Mouse (Mus musculus): ENCODE measurements around the gene Syne3.

The Syne3 gene

DNA sequence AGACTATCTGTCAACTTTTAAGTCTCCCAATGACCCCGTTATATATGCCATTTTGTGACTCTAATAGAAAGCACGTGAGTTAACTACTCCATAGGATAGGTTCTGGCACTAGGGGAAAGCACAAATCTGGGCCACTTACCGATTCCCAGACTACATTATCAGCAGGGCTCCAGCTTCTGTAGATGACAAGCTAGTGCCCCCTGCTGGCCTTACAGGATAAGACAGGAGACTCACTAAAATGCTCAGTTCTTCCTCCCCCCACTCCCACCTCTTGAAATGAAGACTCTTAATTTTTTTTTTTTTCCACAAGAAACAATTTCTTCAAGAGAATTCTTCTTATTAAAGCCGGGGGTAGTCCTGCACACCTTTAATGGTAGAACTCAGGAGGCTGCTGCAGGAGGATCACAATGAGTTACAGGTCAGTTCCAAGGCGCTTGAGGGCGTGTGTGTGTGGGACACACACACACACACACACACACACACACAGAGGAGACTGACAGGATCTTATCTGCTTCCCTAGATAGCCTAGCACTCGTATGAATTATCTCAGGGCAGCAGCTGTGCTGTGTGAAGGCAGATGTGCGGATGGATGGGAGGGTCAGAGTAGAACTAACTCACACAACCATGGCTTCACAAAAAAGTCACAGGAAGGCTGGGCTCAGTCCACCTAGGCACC is 15.8 kb upstream of the Syne3 start:
- DNase-seq = peak; percentile 83 to 86

DNA sequence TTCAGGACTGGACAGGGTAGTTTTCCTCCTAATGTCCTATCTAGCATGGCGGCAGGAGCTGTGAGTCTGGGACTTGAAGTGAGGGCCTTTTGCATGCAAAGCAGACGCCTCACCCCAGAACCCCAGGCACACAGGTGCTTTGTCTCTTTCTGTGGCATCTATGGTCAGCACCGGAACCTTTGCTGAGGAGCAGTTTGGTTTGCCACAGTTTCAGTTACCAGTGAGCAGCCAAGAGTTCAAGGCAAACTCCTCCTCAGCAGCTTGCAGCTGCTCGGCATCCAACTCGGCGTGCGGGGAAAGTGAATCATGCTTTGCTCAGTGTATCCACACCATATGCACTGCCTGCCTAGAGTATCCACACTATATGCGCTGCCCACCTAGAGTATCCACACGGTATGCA is 13.2 kb upstream of the Syne3 start:
- no peak for DNase-seq

DNA sequence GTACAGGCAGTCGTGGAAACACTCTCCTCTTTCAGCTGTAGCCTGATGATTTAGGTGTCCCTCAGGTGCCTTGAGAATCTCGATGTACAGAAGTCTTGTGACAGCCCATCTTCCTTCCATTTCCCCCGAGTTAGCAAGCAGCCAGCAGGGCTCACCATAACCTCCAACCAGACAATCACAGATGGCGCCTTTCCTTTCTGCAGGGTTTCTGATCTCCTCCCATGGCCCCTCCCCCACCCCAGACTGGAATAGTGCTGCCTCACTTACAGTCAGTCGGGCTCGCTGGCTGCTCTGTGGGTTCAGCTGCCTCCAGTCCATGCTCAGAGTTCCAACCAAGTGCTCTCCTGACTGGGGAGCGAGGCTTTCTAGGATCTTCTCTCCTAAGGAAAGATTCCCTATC is 12.5 kb upstream of the Syne3 start:
- peak; percentile 54 to 64 for DNase-seq

DNA sequence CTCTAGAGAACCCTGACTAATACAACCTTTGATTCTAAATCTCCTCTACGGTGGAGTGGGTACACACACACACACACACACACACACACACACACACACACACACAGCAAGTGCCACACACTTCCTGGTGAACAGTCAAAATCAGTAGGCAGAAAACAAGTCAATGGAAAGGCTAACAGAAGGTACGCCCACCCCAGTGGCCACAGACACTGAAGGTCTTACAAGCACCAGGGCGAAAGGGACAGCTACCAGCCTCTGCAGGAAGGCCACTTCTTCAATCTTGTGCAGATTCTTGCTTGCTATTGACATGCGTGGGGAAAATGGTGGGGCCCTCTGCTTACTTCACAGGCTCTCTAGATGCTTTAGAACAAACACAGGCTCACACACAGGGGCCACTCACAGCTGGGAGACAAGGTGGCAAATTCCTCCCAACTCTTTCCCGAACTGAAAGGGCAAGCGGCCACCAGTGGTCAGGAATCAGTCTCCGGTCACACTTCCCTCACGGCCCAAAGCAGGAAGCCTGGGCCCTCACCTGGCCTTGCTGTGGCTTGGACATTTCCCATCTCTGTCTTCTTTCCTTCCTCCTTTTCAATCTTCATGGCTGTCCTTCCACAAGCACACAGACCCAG is 11.9 kb upstream of the Syne3 start:
- no peak for DNase-seq

DNA sequence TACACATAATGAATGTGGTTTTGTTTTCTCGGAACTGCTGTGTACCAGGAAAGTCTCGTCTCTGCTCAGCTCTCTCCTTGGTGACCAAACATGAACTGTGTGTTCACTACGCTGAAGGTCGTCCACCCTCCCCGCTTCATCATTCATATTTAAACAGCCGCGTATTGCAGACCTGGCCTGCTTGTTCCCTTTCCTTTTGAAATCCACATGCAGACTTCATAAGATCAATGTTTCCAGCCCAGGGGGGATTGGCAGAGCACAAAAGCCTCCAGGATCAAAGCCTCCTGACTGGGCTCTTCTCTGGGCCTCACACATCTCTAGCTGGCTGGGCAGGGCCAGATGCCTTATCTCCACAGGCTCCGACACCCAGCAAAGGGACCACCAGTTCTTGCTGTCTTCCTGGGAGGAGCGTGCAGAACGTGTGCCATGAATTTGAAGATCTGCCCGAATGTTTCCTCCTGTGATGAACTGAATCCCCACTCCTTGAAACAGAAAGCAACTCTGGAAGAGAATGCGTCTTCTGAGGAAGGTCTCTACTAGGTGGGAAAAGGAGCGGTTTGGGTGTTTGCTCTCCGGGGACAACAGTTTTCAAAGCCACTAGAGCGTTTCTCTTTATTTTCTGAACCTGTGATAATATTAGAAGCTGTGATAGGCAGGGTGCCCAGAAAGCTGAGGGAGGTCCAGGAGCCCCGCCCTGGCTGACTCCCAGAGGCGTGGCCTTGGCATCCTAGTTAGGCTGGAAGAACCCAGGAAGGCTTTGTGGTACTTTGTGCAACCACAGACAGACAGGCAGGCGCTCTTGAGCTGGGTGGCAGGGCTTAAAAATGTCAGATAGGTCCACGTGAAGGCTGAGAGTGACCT is 10.0 kb upstream of the Syne3 start:
- DNase-seq = peak in 1 of 2 experiments; percentile 37

DNA sequence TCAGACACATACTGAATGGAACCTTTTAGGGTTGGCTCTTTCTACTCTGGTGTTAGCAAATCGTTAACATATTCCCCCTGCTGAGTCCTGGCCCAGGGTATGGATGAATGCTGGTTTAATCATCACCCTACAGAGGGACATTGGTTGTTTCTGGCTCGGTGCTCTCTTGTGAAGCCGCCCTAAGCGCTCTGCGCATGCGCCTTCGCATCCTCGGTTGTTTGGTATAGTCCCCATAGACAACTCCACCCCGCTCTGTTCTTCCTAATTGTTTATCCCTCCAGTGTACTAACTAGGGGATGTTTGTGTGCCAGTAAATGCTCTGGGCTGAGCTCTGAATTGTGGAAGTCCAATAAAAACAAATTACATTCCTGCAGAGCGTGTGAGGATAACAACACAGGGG is 7.0 kb upstream of the Syne3 start:
- DNase-seq = peak; percentile 74 to 86

DNA sequence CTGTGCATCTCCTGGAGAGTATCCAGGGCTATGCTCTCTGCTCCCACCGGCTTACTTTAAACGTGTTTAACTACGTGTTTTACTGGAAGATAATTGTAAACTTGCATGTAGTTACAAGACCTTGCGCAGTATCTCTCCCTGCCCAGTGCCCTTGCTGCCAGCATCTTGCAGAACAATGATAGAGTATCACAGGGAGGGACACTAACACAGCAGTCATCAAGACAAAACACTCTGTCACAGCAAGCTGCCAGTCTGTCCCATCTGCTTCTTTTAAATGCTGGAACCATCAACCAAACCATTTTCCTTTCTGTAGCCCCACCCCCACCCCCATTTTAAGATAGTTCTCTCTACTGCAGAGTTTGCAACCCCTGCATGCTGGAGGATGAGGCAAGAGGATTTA is 6.6 kb upstream of the Syne3 start:
- DNase-seq = no peak

DNA sequence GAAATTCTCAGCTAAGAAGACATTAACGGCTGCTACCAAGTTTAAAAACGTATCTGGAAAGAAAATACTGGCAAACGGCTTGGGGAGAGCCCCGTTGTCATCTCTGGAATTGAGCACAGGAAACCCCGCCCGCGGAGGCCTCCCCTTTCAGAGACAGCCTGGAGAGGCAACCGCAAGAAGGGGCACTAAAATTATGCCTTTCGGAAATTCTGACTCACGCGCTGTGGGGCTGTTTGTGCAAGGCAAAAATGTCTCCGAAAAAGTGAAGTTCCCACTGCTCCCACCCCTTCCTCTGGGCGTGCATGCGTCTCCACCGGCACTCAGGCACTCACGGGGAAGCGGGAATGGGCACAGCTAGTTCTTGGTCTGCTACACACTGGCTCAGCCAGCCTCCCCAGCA is 3.5 kb upstream of the Syne3 start:
- peak; percentile 74 to 83 for DNase-seq

DNA sequence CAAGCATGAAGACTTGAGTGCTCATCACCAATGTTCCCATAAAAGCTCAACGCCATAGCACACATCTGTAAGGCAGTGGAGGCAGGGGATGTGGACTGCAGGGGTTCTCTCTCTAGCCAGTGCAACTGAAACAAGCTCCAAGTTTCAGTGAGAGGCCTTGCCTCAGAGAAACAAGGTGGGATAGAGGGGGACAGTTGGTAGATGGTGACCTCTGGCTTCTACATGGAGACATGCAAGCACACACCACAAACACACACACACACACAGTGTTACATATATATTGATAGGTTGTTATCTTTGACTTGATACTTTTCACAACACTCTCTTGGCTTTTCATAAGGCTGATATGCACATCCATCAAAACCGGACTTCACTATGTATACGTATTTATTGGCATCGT is 2.7 kb upstream of the Syne3 start:
- no peak for DNase-seq

DNA sequence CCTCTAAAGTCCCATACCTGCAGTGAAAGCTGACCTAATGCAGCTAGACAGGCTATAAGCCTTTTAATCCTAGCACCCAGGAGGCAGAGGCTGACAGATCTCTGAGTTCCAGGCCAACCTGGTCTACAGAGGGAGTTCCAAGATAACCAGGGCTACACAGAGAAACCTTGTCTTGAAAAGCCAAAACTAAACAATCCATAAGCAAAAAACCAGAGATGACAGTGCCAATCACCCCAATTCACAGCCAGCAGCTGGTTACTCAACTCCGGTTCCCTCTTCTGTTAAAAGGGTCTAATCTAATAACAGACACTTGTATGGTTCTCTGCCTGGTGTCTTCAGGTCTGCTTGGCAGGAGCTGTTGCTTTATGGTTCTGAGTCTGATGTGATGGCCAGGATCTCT is 2.0 kb upstream of the Syne3 start:
- no peak for DNase-seq

DNA sequence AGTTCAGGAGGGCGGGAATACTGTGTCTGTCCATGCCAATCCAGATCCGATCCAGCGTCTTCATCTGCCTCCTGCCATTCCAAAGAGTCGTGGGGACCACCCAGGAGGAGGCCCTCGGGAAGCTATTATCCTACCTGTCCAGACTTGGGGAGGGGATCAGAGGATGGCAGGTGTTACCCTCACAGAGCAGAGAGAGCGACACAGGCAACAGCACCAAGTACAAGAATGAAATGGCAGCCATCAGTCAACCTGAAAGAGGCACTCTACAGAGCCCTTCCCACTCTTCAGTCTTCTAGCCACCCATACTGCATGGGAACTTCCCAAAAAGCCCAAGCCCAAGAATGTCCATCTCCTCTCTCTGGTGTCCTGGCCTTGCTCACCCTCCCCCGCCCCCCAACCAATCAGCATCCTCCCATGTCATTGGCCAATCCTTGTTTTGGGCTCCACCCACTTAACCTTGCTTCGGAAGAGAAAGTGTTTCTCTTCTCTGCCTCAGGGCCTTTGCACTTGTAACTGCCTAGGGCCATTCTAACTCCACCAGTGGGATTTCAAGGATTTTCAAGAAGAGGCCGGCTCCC is 693 bp upstream of the Syne3 start:
- no peak for DNase-seq

DNA sequence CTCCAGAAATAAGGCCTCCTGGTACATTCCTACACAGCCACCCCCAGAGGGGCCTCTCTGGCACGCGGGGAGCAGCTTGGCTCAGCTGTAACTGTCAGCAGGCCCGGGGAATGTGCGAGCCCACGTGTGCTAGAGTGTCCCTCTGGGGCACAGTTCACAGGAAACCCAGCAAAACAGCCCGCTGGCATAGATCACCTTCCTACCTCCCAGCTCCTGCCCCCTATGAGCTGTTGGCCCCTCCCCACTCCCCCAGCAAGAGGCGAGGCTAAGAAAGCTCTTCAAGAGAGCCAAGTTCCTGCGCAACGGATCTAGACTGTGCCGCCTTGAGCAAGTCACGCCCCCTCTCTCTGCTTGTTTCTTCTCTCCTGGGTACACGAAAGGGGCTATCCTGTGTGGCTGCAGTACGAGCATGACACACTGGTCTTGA is 844 bp downstream of the Syne3 start:
- peak; percentile 67 to 81 for DNase-seq

DNA sequence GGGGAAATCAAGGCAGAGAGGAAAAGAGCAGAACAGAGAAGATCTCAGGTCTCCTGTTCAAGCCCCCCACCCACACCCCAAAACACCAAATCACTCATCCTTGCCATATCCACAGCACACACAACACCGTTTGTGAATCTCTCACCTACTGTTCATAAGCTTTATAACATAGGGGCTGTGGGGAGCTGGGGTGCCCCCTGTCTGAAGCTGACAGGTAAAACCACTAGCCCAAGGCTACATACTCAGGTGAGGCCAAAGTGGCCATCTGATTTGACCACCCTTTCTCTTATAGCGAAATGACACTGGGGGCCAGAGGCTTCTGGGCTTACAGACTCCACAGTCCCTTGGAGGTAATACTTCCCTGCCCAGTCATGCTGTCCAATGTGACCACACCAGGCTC is 1.5 kb downstream of the Syne3 start:
- no peak for DNase-seq

DNA sequence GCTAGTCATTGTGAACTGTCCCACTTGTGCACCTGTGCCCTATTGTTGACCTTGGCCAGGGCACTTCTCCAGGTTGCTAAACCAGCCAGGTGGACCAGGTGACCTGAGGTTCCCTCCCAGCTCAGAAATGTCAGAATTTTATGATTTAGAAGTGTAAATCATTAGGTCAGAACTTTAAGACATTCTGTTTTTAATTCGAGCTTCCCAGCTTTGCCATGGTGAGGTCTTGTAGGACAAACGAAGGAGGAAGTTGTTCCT is 4.0 kb downstream of the Syne3 start:
- no peak for DNase-seq

DNA sequence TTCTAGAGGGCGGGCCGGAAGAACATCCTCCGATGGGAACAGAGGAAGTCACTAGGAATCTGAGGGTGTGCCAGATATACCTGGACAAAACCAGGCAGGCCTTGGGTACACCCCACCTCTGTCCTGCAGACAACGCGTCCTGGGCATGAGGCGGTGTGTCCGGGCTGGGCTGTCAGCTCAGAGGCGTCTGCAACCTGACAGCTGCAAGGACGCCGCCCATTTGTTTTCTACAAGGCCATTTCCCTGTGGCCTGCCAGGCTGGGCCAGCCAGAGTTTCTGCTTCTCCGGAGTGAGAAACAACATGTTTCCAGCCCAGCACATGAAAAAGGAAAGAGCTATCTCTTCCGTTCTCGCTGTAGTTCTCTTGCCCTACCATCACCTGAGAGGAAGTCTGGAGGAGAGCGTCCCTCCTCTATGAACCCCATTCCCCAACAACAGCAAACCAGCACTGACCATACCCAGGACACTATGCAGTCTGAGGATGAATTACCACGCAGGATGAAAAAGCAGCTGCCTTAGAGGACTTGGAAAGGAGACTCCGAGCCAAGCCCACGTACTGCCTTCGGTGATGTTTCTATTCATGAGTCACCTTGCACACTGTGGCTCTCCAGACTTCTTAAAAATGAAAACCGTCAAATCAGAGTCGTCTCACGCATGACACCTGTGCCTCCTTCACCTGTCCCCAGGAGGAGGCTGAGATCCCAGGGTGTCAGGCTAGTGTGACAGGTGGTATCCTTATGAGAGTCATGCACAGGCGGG is 4.5 kb downstream of the Syne3 start:
- DNase-seq = no peak

DNA sequence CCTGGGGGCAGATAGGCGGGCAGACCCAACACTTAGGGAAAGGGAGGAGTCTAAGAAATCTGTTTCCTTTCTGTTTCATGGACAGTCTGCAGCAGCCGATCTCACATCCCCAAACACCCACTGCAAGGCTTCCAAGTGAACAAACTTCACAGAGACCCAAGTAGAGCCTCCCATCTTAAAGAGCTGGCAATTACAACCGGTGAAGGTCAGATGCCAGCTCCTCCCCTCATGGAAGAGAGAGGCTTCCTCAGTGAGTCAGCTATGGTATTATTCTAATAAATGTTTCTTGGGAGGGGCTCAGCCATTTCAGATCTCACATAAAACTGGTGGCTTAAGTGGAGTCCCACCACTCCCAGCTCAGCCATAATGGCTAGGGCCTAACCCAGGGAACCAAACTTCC is 5.9 kb downstream of the Syne3 start:
- no peak for DNase-seq

DNA sequence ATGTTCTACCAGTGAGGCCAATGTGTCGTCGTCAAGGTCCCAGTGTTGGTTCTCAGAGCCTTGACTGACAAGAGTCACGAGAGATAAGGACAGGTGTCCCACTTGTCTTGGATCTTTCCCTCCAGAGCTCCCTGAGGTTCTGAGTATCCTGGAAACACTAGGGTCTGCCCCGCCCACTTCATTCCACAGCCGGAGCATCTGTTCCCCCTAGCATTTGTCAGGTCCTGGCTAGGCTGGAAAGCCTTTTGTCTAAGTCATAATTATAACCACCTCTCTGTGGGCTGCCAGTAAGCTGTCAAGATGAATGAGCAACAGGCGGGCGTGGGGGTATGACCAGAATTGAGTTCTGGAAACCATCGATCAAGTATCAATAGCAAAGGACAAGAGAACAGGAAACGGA is 6.5 kb downstream of the Syne3 start:
- no peak for DNase-seq

DNA sequence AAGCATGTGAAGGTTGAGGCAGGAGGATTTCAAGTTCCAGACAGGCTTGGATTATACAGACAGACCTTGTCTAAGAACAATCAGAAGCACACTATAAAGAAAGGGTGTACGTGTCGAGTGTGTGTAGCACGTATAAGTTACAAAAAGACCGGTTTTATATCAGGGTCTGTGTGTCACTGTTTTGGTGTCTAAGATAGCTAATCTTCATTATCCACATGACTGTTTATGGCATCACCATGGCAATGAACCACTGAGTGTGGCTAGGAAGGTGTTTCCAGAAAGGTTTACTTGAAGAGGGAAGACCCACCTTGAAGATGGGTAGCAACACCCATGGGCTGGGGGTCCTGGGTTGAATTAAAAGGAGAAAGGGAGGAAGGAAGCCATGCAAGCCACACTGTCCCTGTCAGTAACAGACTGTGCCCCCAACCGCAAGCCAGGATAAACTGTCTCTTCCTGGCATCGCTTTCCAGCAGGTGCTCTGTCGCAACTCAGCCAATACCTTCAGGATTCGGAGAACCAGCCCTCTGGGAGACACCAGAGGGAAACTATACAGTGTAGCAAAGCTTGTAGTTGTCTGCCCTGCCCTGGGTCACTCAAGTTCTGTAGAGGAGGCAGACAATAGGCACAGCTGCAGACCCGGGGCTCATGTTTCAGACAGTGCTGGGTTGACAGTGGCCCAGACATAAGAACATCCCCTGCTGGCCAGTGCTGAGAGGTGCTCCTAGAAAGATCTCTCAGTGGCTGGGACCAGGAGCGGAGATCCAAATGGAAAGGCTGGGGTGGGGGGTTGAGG is 7.1 kb downstream of the Syne3 start:
- peak in 1 of 2 experiments; percentile 32 for DNase-seq

DNA sequence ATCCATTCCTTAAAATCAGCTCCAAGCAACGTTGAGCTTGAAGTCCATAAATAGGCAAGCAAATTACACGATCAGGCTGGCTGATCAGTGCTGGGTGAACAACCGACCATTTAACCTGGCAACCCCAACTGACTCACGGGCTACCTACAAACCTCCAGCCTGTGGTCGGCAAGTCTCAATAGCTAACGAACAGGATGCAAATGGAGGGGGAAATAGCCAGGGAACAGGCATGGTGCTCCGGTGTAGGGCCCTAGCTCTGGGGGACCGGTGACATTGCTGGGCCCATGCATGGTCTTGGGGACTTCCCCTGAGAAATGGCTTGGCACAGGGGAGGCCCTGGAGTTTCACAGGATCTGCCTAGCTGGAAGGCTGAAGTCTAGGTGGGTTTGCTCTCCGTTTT is 8.3 kb downstream of the Syne3 start:
- no peak for DNase-seq

DNA sequence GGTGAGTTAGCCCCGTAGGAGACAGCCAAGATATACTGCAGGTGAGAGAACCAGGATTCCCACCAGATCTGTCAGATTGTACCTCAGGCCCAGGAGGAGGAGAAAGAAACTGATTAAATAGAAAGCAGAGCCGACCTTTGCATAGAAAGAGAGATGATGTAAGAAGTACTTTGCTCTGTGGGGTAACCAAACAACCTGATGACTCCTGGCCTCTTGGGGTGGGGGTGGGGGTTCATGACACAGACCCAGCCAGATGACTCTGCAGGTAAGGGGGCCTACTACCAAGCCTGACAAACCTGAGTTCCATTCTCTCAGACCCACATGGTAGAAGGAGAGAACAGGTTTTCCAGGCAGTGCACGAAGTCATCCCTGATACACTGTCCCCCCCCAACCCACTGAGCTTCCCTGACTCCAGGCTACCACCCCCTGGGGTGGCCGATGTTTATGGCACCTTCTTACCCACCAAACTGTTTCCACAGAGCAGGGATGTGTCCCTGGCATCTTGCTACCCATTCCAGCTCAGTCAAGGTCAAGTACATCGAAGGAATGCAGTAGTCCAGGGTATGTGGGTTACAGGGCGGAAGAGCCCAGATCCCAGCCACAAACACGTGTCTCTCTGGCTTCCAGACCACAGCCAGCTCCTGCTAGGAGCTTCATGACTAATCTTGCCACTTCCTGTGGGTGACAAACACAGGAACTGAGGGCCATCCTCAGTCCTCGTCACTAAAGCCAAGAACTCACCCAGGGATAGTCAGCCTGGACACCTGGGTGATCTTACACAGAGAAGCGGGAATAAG is 8.9 kb downstream of the Syne3 start:
- peak in 1 of 2 experiments; percentile 53 for DNase-seq

DNA sequence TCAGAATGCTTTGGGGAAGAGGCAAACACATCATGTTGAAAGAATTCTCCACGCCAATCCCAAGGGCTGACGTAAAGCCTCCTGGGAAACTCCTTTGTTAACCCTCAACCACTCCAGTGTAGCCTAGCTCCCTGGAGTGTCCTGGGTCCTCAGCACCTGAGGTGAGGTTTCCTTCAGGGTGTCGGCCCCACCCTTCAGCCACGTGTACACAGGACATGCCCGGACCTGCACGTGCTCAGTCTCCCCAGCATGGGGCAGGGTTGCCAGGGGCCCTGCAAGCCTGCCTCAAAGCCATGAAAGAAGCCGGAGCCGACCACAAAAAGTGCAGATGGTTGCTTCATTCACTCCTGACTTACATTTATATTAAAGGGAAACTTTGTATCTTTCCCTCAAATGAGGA is 10.4 kb downstream of the Syne3 start:
- DNase-seq = no peak

All from kidney, postnatal 4 days (tissue).